Mouse (Mus musculus) liver, embryonic 14.5 days (tissue): ENCODE measurements around the gene Sbk1.

Experiments used
- CTCF ChIP-seq: IDR thresholded peaks from 2 replicates; pipeline ENCODE4 v1.5.1; 2016; ENCODE audit warnings: antibody characterized with exemption, low read depth, control low read depth
- EP300 ChIP-seq: IDR thresholded peaks from 2 replicates; pipeline ENCODE4 v1.6.1; 2016; ENCODE audit warnings: antibody characterized with exemption, low read depth

GRCm38 (mm10) chr7:126313309-126313708 lies 40.9 kb downstream of the Sbk1 start:
- no peak for TF ChIP-seq EP300
- no peak for TF ChIP-seq CTCF
